Mouse (Mus musculus): ENCODE measurements at regions not wholly inside any gene's neighbourhood (a gene's known extent, or its start where the extent isn't known, plus 50 kb on each side); places are given as distances from the start of the nearest gene placed in this dataset.

- TF ChIP-seq CTCF (IDR thresholded peaks at IDR 0.05; ENCODE audit: borderline replicate concordance, insufficient read depth, low read depth, low read length) (no peak), POLR2A (IDR thresholded peaks at IDR 0.05; ENCODE audit: borderline replicate concordance, insufficient read depth, low read length) (no peak)
Observed at GRCm38 (mm10) chr8:100494445-100494844, 1078.2 kb upstream of the Cdh8 start.
